Mouse (Mus musculus) lung, adult 2 months (tissue): ENCODE data around the gene Nfatc2ip.

Experiments used
- CTCF ChIP-seq: fragments of 200-500 bp; IDR thresholded peaks from 2 replicates; pipeline ENCODE4 v1.5.1; 2011; ENCODE audit warnings: mild to moderate bottlenecking, low read length, control low read depth; ENCODE audit not compliant: insufficient read depth
- POLR2A ChIP-seq: fragments of 200-500 bp; IDR thresholded peaks from 2 replicates; pipeline ENCODE4 v1.6.1; 2011; ENCODE audit warnings: low read depth, mild to moderate bottlenecking, control low read depth, low read length, borderline replicate concordance; ENCODE audit errors: extremely low read depth

DNA sequence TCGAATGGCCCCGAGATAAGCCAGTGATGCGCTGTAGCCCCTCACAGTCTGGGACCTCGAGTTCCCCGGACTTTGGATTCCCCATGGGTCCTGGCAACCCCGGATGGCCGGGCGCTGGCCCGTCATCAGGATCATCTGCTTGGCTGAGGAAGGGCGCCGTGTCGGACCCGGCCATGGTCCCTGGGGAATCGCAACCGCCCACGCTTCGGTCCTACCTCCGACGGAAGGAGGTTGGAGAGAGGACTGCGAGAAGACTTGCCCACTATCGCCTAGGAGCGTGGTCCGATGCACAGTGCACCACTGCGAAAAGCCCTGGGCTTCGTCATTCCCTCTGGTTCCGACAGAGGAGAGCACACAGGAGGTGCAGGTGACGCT is 19.6 kb downstream of the Nfatc2ip start:
- no peak for TF ChIP-seq CTCF
- TF ChIP-seq POLR2A, result no peak
